Mouse (Mus musculus) embryo, embryonic 10 days (tissue): ENCODE data around the gene Dusp2.
"Not testable (repeated sequence)": the region's sequence is repeated elsewhere in the genome, so short reads cannot be mapped to it uniquely, and the experiment has no call there.

Source experiments
- DNase-seq: peaks from one replicate; pipeline ENCODE4 v3.0.0-alpha.2; 2015; ENCODE audit warnings: low spot score

The Dusp2 gene

GRCm38 (mm10) chr2:127335767-127336496 lies at the start of gene Dusp2:
Dusp2 (plus strand) TSS chr2:127336159.
- DNase-seq: peak; percentile 64

GRCm38 (mm10) chr2:127292250-127292649 lies 43.7 kb upstream of the Dusp2 start:
- DNase-seq: no peak

- no peak for DNase-seq
These were observed 38.8 kb upstream of the Dusp2 start for GRCm38 (mm10) chr2:127297001-127297805.

- DNase-seq: no peak
These were observed 37.9 kb upstream of the Dusp2 start for GRCm38 (mm10) chr2:127298056-127298455.

GRCm38 (mm10) chr2:127300701-127301100 lies 35.3 kb upstream of the Dusp2 start:
- no peak for DNase-seq

- DNase-seq: no peak
These were observed 34.1 kb upstream of the Dusp2 start for GRCm38 (mm10) chr2:127301883-127302282.

- not testable (repeated sequence) for DNase-seq
These were observed 31.8 kb upstream of the Dusp2 start for GRCm38 (mm10) chr2:127304192-127304591.

GRCm38 (mm10) chr2:127304609-127305210 lies 31.2 kb upstream of the Dusp2 start:
- DNase-seq: no peak

GRCm38 (mm10) chr2:127306123-127306522 lies 29.8 kb upstream of the Dusp2 start:
- no peak for DNase-seq

- DNase-seq: no peak
These were observed 28.8 kb upstream of the Dusp2 start for GRCm38 (mm10) chr2:127307179-127307578.

- DNase-seq: peak; percentile 29
These were observed 27.3 kb upstream of the Dusp2 start for GRCm38 (mm10) chr2:127308660-127309059.

GRCm38 (mm10) chr2:127310246-127310645 lies 25.7 kb upstream of the Dusp2 start:
- DNase-seq: no peak

- DNase-seq: no peak
These were observed 25.3 kb upstream of the Dusp2 start for GRCm38 (mm10) chr2:127310685-127311084.

GRCm38 (mm10) chr2:127311193-127311592 lies 24.8 kb upstream of the Dusp2 start:
- DNase-seq: no peak

- no peak for DNase-seq
These were observed 23.2 kb upstream of the Dusp2 start for GRCm38 (mm10) chr2:127312801-127313200.

- DNase-seq: peak; percentile 31
These were observed 22.1 kb upstream of the Dusp2 start for GRCm38 (mm10) chr2:127313878-127314277.

GRCm38 (mm10) chr2:127314467-127315154 lies 21.3 kb upstream of the Dusp2 start:
- DNase-seq: no peak

- no peak for DNase-seq
These were observed 20.8 kb upstream of the Dusp2 start for GRCm38 (mm10) chr2:127315155-127315470.

- DNase-seq: no peak
These were observed 19.5 kb upstream of the Dusp2 start for GRCm38 (mm10) chr2:127316431-127316830.

GRCm38 (mm10) chr2:127318136-127318535 lies 17.8 kb upstream of the Dusp2 start:
- no peak for DNase-seq

- no peak for DNase-seq
These were observed 16.9 kb upstream of the Dusp2 start for GRCm38 (mm10) chr2:127319071-127319470.

- no peak for DNase-seq
These were observed 13.2 kb upstream of the Dusp2 start for GRCm38 (mm10) chr2:127322671-127323285.
